Mouse (Mus musculus) hematopoietic stem cell, adult 5-6 weeks (primary cell): ENCODE data around the gene Drg1. TPM values are rescaled to one million over a fixed set of nuclear protein-coding genes. Genes with fewer than 3 reads are reported as not detected.
A peak's percentile ranks its signal among the peaks of the same experiment; 100 is the strongest.
"Not testable (repeated sequence)": the region's sequence is repeated elsewhere in the genome, so short reads cannot be mapped to it uniquely, and the experiment has no call there.

ENCODE experiments used
- ATAC-seq, 2 experiments: fragments of 125-278 bp in 1 of 2; replicated peaks in 1 of 2; 2 replicates each; pipeline ENCODE4 v1.8.0; 2016 to 2017; ENCODE audit warnings: inconsistent platforms in 2 of 2, mild to moderate bottlenecking in 2 of 2, moderate number of reproducible peaks in 2 of 2, low read depth in 1 of 2, moderate TSS enrichment in 1 of 2; ENCODE audit not compliant: low FRiP score in 2 of 2, poor library complexity in 2 of 2, severe bottlenecking in 2 of 2, insufficient read depth in 1 of 2, low TSS enrichment in 1 of 2
- total RNA-seq: library from RNA; stranded (forward); fragments of 172-1452, 232-1000 nt; gene quantifications from 2 replicates; pipeline ENCODE4 v1.2.3, GENCODE M21; 2017

Drg1 gene
- total RNA-seq, 1 experiment from 2014 or later, result 143 TPM

- not testable (repeated sequence) for ATAC-seq
These were observed 107.4 kb downstream of the Drg1 start for GRCm38 (mm10) chr11:3158800-3159199.

GRCm38 (mm10) chr11:3157996-3158395, 108.2 kb downstream of the Drg1 start:
- not testable (repeated sequence) for ATAC-seq

- ATAC-seq, result not testable (repeated sequence)
These were observed 109.2 kb downstream of the Drg1 start for GRCm38 (mm10) chr11:3156991-3157390.

- ATAC-seq, result peak in 1 of 2 experiments; percentile 2; a peak in 1 of 4 replicates
These were observed 112.4 kb downstream of the Drg1 start for GRCm38 (mm10) chr11:3153666-3154397.

- peak; percentile 2 to 13; a peak in 2 of 4 replicates for ATAC-seq
These were observed 114.9 kb downstream of the Drg1 start for GRCm38 (mm10) chr11:3151358-3151757.

GRCm38 (mm10) chr11:3150677-3151003, 115.6 kb downstream of the Drg1 start:
- not testable (repeated sequence) for ATAC-seq

GRCm38 (mm10) chr11:3150003-3150676, 116.1 kb downstream of the Drg1 start:
- not testable (repeated sequence) for ATAC-seq

GRCm38 (mm10) chr11:3149471-3149870, 116.7 kb downstream of the Drg1 start:
- not testable (repeated sequence) for ATAC-seq

- not testable (repeated sequence) for ATAC-seq
These were observed 119.4 kb downstream of the Drg1 start for GRCm38 (mm10) chr11:3146806-3147205.

- not testable (repeated sequence) for ATAC-seq
These were observed 120.7 kb downstream of the Drg1 start for GRCm38 (mm10) chr11:3145359-3146165.

GRCm38 (mm10) chr11:3143984-3144383, 122.2 kb downstream of the Drg1 start:
- ATAC-seq, result not testable (repeated sequence)

GRCm38 (mm10) chr11:3142413-3142812, 123.8 kb downstream of the Drg1 start:
- ATAC-seq, result peak; percentile 0 to 4

GRCm38 (mm10) chr11:3140967-3141535, 125.2 kb downstream of the Drg1 start:
- ATAC-seq, result not testable (repeated sequence)

- ATAC-seq, result not testable (repeated sequence)
These were observed 127.9 kb downstream of the Drg1 start for GRCm38 (mm10) chr11:3138323-3138722.
